Mouse (Mus musculus): ENCODE data around the gene Cherp.

- no peak for TF ChIP-seq CTCF (IDR thresholded peaks at IDR 0.05; ENCODE audit: low read depth, low read length)
- no peak for TF ChIP-seq GATA2 (IDR thresholded peaks at IDR 0.05; ENCODE audit: borderline replicate concordance, low read depth, low read length)
These were observed 42.5 kb upstream of the Cherp start for GRCm38 (mm10) chr8:72517421-72517988.

Data from G1E (cell line).